Mouse (Mus musculus): Measurements from ENCODE around the gene Aspdh. TPM values are rescaled to one million over a fixed set of nuclear protein-coding genes. Genes with fewer than 3 reads are reported as not detected.

Aspdh gene
- polyA plus RNA-seq, 1 experiment, result 1.2 TPM

DNA sequence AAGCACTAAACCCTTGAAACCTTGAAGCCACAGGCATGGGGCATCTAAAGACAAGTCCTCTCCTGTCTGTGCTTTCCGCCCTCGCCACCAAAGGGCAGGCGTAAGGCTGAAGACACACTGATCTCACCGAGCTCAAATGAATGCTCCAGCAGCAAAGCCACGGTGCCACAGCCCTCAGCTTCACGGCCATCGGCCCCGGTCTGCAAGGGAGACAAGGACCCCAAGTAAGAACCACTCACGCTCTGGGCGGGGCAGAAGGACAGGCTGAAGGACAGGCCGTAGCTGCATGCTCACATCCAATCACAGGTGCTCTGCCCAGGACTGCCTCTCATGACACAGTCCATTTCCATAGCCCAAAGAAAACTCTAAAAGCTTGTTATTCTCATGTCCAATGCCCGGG lies 29.5 kb downstream of the Aspdh start:
- Histone ChIP-seq H3K4me1 (ENCODE audit: control insufficient read depth, insufficient read depth, low read length) (peaks cover 3% of the 10 kb centered on the region), H3K4me3 (ENCODE audit: control insufficient read depth, low read depth, low read length) (no peak overlapping the region; the same call in 1 of the 2 replicates), H3K36me3 (ENCODE audit: control insufficient read depth, insufficient read depth, low read length) (no peaks in the 10 kb centered on the region), H3K27me3 (ENCODE audit: control insufficient read depth, insufficient read depth, low read length) (no peaks in the 10 kb centered on the region), H3K27ac (ENCODE audit: control insufficient read depth, insufficient read depth, low read depth, low read length) (no peak overlapping the region)
- TF ChIP-seq POLR2A (IDR thresholded peaks at IDR 0.05; ENCODE audit: control insufficient read depth, low read depth, low read length) (no peak), CTCF (IDR thresholded peaks at IDR 0.05; ENCODE audit: control insufficient read depth, insufficient read depth, insufficient replicate concordance, low read depth, low read length) (no peak)

GRCm38 (mm10) chr7:44495086-44495485 lies 29.9 kb downstream of the Aspdh start:
- Histone ChIP-seq H3K27ac (ENCODE audit: control insufficient read depth, insufficient read depth, low read depth, low read length) (no peak overlapping the region), H3K4me1 (ENCODE audit: control insufficient read depth, insufficient read depth, low read length) (peaks cover 7% of the 10 kb centered on the region), H3K27me3 (ENCODE audit: control insufficient read depth, insufficient read depth, low read length) (no peaks in the 10 kb centered on the region), H3K36me3 (ENCODE audit: control insufficient read depth, insufficient read depth, low read length) (no peaks in the 10 kb centered on the region), H3K4me3 (ENCODE audit: control insufficient read depth, low read depth, low read length) (peak overlapping the region; percentile 96)
- TF ChIP-seq CTCF (IDR thresholded peaks at IDR 0.05; ENCODE audit: control insufficient read depth, insufficient read depth, insufficient replicate concordance, low read depth, low read length) (no peak), POLR2A (IDR thresholded peaks at IDR 0.05; ENCODE audit: control insufficient read depth, low read depth, low read length) (no peak)

GRCm38 (mm10) chr7:44495992-44496770 lies 31.0 kb downstream of the Aspdh start, which contains the start of the genes Emc10 and Fam71e1:
Emc10 (minus strand) TSS chr7:44496529.
Fam71e1 (plus strand) TSS chr7:44496581.
- peaks cover 13% of the 10 kb centered on the region for H3K4me1 ChIP-seq (ENCODE audit: control insufficient read depth, insufficient read depth, low read length)
- no peaks in the 10 kb centered on the region for H3K36me3 ChIP-seq (ENCODE audit: control insufficient read depth, insufficient read depth, low read length)
- H3K4me3 ChIP-seq (ENCODE audit: control insufficient read depth, low read depth, low read length), result peak within 1 kb of the TSS; percentile 96
- TF ChIP-seq CTCF (IDR thresholded peaks at IDR 0.05; ENCODE audit: control insufficient read depth, insufficient read depth, insufficient replicate concordance, low read depth, low read length), result no peak
- TF ChIP-seq POLR2A (IDR thresholded peaks at IDR 0.05; ENCODE audit: control insufficient read depth, low read depth, low read length), result peak; percentile 94
- H3K27me3 ChIP-seq (ENCODE audit: control insufficient read depth, insufficient read depth, low read length), result no peaks in the 10 kb centered on the region
- peak within 1 kb of the TSS; percentile 93 for H3K27ac ChIP-seq (ENCODE audit: control insufficient read depth, insufficient read depth, low read depth, low read length)

- Histone ChIP-seq H3K4me3 (ENCODE audit: control insufficient read depth, low read depth, low read length) (peak overlapping the region; percentile 96), H3K4me1 (ENCODE audit: control insufficient read depth, insufficient read depth, low read length) (peaks cover 13% of the 10 kb centered on the region), H3K27ac (ENCODE audit: control insufficient read depth, insufficient read depth, low read depth, low read length) (peak overlapping the region; percentile 93), H3K27me3 (ENCODE audit: control insufficient read depth, insufficient read depth, low read length) (no peaks in the 10 kb centered on the region), H3K36me3 (ENCODE audit: control insufficient read depth, insufficient read depth, low read length) (no peaks in the 10 kb centered on the region)
- TF ChIP-seq POLR2A (IDR thresholded peaks at IDR 0.05; ENCODE audit: control insufficient read depth, low read depth, low read length) (no peak; the same call in 1 of the 2 replicates), CTCF (IDR thresholded peaks at IDR 0.05; ENCODE audit: control insufficient read depth, insufficient read depth, insufficient replicate concordance, low read depth, low read length) (no peak)
Observed at GRCm38 (mm10) chr7:44496771-44497109, 31.5 kb downstream of the Aspdh start.

DNA sequence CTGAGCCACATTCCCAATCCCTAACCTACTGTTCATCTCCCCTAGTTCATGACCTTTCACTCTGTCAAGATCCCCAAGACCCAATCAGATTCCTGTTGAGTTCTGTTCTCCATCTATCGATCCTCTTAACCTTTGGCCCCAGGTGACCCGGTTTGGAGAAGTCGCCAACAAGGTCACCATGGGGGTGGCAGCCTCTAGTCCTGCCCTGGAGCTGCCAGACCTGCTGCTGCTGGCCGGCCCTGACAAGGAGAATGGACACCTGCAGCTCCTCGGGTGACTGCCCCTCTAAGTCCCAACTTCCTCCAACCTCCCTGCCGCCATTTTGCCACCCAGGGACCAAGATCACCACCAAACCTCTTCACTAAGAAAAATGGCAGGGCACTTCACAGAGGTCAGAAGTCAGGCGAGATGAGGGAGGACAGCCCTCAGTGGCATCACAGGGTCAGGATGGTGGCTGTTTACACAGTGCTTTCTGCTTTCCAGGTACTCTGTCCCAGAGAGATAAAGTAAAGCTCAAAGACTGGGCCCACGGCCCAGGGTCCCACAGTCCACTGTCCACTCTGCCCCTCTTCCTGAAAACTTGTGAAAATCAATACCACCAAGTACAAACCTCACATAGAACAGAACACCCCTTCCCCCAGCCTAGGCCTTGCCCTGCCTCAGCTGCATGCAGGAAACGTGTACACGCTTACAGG lies 32.3 kb downstream of the Aspdh start:
- Histone ChIP-seq H3K27ac (ENCODE audit: control insufficient read depth, insufficient read depth, low read depth, low read length) (peak overlapping the region; percentile 46; the same call in 1 of the 2 replicates), H3K36me3 (ENCODE audit: control insufficient read depth, insufficient read depth, low read length) (no peaks in the 10 kb centered on the region), H3K4me1 (ENCODE audit: control insufficient read depth, insufficient read depth, low read length) (peaks cover 13% of the 10 kb centered on the region), H3K27me3 (ENCODE audit: control insufficient read depth, insufficient read depth, low read length) (no peaks in the 10 kb centered on the region), H3K4me3 (ENCODE audit: control insufficient read depth, low read depth, low read length) (peak overlapping the region; percentile 96)
- TF ChIP-seq CTCF (IDR thresholded peaks at IDR 0.05; ENCODE audit: control insufficient read depth, insufficient read depth, insufficient replicate concordance, low read depth, low read length), result no peak
- no peak for TF ChIP-seq POLR2A (IDR thresholded peaks at IDR 0.05; ENCODE audit: control insufficient read depth, low read depth, low read length)

- TF ChIP-seq POLR2A (IDR thresholded peaks at IDR 0.05; ENCODE audit: control insufficient read depth, low read depth, low read length), result no peak
- Histone ChIP-seq H3K36me3 (ENCODE audit: control insufficient read depth, insufficient read depth, low read length) (no peaks in the 10 kb centered on the region), H3K27ac (ENCODE audit: control insufficient read depth, insufficient read depth, low read depth, low read length) (no peak overlapping the region), H3K4me3 (ENCODE audit: control insufficient read depth, low read depth, low read length) (peak overlapping the region; percentile 19), H3K4me1 (ENCODE audit: control insufficient read depth, insufficient read depth, low read length) (peaks cover 13% of the 10 kb centered on the region), H3K27me3 (ENCODE audit: control insufficient read depth, insufficient read depth, low read length) (no peaks in the 10 kb centered on the region)
Observed at GRCm38 (mm10) chr7:44498922-44499321, 33.7 kb downstream of the Aspdh start.

DNA sequence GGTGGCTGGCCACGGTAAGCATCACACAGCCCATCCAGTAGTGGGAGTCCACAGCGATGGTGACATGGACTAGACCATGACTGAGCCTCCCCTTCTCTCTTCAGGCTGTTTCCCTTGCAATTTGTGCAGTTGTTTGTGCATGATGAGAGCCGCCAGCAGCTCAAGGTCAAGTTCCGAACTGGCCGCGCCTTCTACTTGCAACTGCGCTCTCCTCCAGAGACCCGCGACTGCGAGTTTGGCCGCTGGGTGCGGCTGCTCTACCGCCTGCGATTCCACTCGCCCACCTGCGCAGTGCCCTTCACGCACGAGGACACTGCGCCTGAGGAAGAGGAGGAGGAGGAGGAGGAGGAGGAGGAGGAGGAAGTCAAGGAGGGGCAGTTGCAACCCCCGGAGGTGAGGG lies 34.9 kb downstream of the Aspdh start:
- TF ChIP-seq POLR2A (IDR thresholded peaks at IDR 0.05; ENCODE audit: control insufficient read depth, low read depth, low read length) (peak; percentile 38; the same call in 1 of the 2 replicates), CTCF (IDR thresholded peaks at IDR 0.05; ENCODE audit: control insufficient read depth, insufficient read depth, insufficient replicate concordance, low read depth, low read length) (no peak)
- peaks cover 13% of the 10 kb centered on the region for H3K4me1 ChIP-seq (ENCODE audit: control insufficient read depth, insufficient read depth, low read length)
- H3K4me3 ChIP-seq (ENCODE audit: control insufficient read depth, low read depth, low read length), result peak overlapping the region; percentile 30
- H3K27ac ChIP-seq (ENCODE audit: control insufficient read depth, insufficient read depth, low read depth, low read length), result no peak overlapping the region
- H3K27me3 ChIP-seq (ENCODE audit: control insufficient read depth, insufficient read depth, low read length), result no peaks in the 10 kb centered on the region
- H3K36me3 ChIP-seq (ENCODE audit: control insufficient read depth, insufficient read depth, low read length), result no peaks in the 10 kb centered on the region

Measured in testis, adult 2 months (tissue).